Mouse (Mus musculus): ENCODE measurements around the gene Olfr1507. TPM values are rescaled to one million over a fixed set of nuclear protein-coding genes. Genes with fewer than 3 reads are reported as not detected.

The Olfr1507 gene
- total and polyA plus RNA-seq, 3 experiments: not detected

DNA sequence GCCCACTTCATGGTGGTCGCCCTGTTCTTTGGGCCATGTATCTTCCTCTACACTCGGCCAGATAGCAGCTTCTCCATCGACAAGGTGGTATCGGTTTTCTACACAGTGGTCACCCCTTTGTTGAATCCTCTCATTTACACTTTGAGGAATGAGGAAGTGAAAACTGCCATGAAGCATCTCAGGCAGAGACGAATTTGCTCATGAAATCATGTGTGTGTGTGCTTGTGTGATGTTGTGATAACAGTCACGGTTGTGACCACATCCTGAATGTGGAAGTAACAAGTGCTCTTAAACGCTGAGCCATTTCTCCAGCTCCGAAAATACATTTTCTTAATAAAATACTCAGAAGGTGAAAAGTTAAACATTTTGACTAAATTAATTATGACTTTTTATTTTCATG is 44.4 kb downstream of the Olfr1507 start:
- TF ChIP-seq IRF4 (IDR thresholded peaks at IDR 0.05; ENCODE audit: low read depth, low read length) (peak; percentile 86), BHLHE40 (IDR thresholded peaks at IDR 0.05; ENCODE audit: low read depth, low read length) (peak; percentile 92), MYC (IDR thresholded peaks at IDR 0.05; ENCODE audit: low read depth, low read length) (0 out of 2 replicates have a peak, but pooled peaks have one; percentile 45), MXI1 (IDR thresholded peaks at IDR 0.05; ENCODE audit: low read depth, low read length) (no peak), EP300 (IDR thresholded peaks at IDR 0.05; ENCODE audit: low read length) (peak; percentile 80), JUND (conservative IDR thresholded peaks at IDR 0.05; ENCODE audit: low read depth, low read length) (no peak), ETS1 (conservative IDR thresholded peaks at IDR 0.05; ENCODE audit: low read depth, low read length) (peak; percentile 49), ZNF384 (IDR thresholded peaks at IDR 0.05; ENCODE audit: low read depth, low read length) (no peak), CHD2 (IDR thresholded peaks at IDR 0.05; ENCODE audit: low read length) (no peak), RCOR1 (conservative IDR thresholded peaks at IDR 0.05; ENCODE audit: low read depth, low read length) (0 out of 2 replicates have a peak, but pooled peaks have one; percentile 29)
- Histone ChIP-seq H3K9me3 (replicated peaks; ENCODE audit: low read length) (no peaks in the 10 kb centered on the region), H3K9ac (ENCODE audit: insufficient read depth, low read depth) (no peak overlapping the region), H3K79me2 (replicated peaks; ENCODE audit: control insufficient read depth, extremely low read depth, insufficient read depth, poor library complexity, severe bottlenecking) (no peaks in the 10 kb centered on the region), H3K4me2 (ENCODE audit: insufficient read depth, low read depth, poor library complexity, severe bottlenecking) (peak overlapping the region; percentile 37), H3K27ac (ENCODE audit: insufficient read depth, low read depth) (no peak overlapping the region), H3K4me3 (replicated peaks in 1 of 3; ENCODE audit: low read depth in 2 of 3, low read length in 2 of 3, poor library complexity in 1 of 3) (no peak overlapping the region), H3K27me3 (replicated peaks) (no peaks in the 10 kb centered on the region), H3K4me1 (ENCODE audit: control insufficient read depth in 1 of 2, insufficient read depth in 2 of 2) (peaks cover 8 to 13% of the 10 kb centered on the region in 2 experiments; a peak in 3 of 4 replicates), H3K36me3 (replicated peaks in 1 of 2; ENCODE audit: control insufficient read depth in 1 of 2, insufficient read depth in 1 of 2, low read length in 1 of 2) (no peaks in the 10 kb centered on the region)
- in situ Hi-C loops (cut with MboI; ENCODE audit: low pct_ligation_motif_present, low pct_unique_long_range_greater_than_20kb, low sequenced_read_pairs): no loop called here
- peak; percentile 82 for DNase-seq (ENCODE audit: extremely low read depth)
- dilution Hi-C loops (cut with MboI; ENCODE audit: extremely low pct_ligation_motif_present, extremely low pct_unique_long_range_greater_than_20kb, low sequenced_read_pairs): no loop called here

DNA sequence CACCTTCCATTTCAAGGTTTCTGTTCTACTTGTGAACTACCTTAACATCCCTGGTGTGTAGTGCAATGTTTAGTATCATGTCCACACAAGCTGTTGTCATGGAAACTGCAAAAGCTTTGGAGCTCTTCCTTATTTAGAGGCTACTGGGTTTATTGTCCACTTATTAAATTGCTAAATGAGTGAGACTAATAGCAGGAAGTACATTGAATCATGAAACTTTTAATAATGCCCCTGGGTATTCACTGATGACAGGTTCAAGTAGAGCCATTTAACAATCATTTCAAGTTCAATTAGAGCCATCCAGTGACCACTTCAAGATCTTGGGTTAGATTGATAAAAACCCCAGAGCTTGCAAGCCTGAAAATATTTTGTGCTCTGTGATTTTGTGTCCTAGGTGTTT is 52.9 kb downstream of the Olfr1507 start, which contains the start of gene Olfr1509:
Gene Olfr1509, plus strand, starts transcription at position 301 of the 400 bp plus-strand sequence.
- DNase-seq (ENCODE audit: extremely low read depth): no peak
- TF ChIP-seq MAZ (IDR thresholded peaks at IDR 0.05; ENCODE audit: low read depth, low read length): no peak
- TF ChIP-seq RCOR1 (conservative IDR thresholded peaks at IDR 0.05; ENCODE audit: low read depth, low read length): no peak
- no peak for TF ChIP-seq IRF4 (IDR thresholded peaks at IDR 0.05; ENCODE audit: low read depth, low read length)
- TF ChIP-seq NRF1 (IDR thresholded peaks at IDR 0.05; ENCODE audit: low read depth, low read length): no peak
- no peak for TF ChIP-seq MYC (IDR thresholded peaks at IDR 0.05; ENCODE audit: low read depth, low read length)
- no peak for TF ChIP-seq CTCF (conservative IDR thresholded peaks at IDR 0.05 in 1 of 2, IDR thresholded peaks at IDR 0.05 in 1 of 2; ENCODE audit: low read depth in 2 of 2, low read length in 2 of 2)
- no peak for TF ChIP-seq TBP (conservative IDR thresholded peaks at IDR 0.05; ENCODE audit: low read depth, low read length)
- no peak for TF ChIP-seq MAFK (IDR thresholded peaks at IDR 0.05; ENCODE audit: insufficient replicate concordance, low read length)
- no peak for TF ChIP-seq MAX (IDR thresholded peaks at IDR 0.05; ENCODE audit: low read length)
- TF ChIP-seq ETS1 (conservative IDR thresholded peaks at IDR 0.05; ENCODE audit: low read depth, low read length): no peak
- TF ChIP-seq ZNF384 (IDR thresholded peaks at IDR 0.05; ENCODE audit: low read depth, low read length): no peak
- TF ChIP-seq MEF2A (IDR thresholded peaks at IDR 0.05; ENCODE audit: borderline replicate concordance, low read depth, low read length): no peak
- no peak within 1 kb of the TSS for H3K4me2 ChIP-seq (ENCODE audit: insufficient read depth, low read depth, poor library complexity, severe bottlenecking)
- H3K9ac ChIP-seq (ENCODE audit: insufficient read depth, low read depth): no peak within 1 kb of the TSS
- in situ Hi-C loops (cut with MboI; ENCODE audit: low pct_ligation_motif_present, low pct_unique_long_range_greater_than_20kb, low sequenced_read_pairs): no loop called here
- no peak within 1 kb of the TSS for H3K4me3 ChIP-seq (replicated peaks in 1 of 3; ENCODE audit: low read depth in 2 of 3, low read length in 2 of 3, poor library complexity in 1 of 3)
- no peaks in the 10 kb centered on the region for H3K4me1 ChIP-seq (ENCODE audit: control insufficient read depth in 1 of 2, insufficient read depth in 2 of 2)
- H3K27ac ChIP-seq (ENCODE audit: insufficient read depth, low read depth): no peak within 1 kb of the TSS
- no peaks in the 10 kb centered on the region for H3K9me3 ChIP-seq (replicated peaks; ENCODE audit: low read length)
- no peaks in the 10 kb centered on the region for H3K79me2 ChIP-seq (replicated peaks; ENCODE audit: control insufficient read depth, extremely low read depth, insufficient read depth, poor library complexity, severe bottlenecking)
- no peaks in the 10 kb centered on the region for H3K27me3 ChIP-seq (replicated peaks)
- dilution Hi-C loops (cut with MboI; ENCODE audit: extremely low pct_ligation_motif_present, extremely low pct_unique_long_range_greater_than_20kb, low sequenced_read_pairs): no loop called here
- H3K36me3 ChIP-seq (replicated peaks in 1 of 2; ENCODE audit: control insufficient read depth in 1 of 2, insufficient read depth in 1 of 2, low read length in 1 of 2): no peaks in the 10 kb centered on the region

Other genes with a start within 250 kb of the Olfr1507 start
- 49.2 and 51.9 TPM in 2 replicates for gene Chd8, start 238.0 kb downstream of the Olfr1507 start, total RNA-seq (2012; rRNA removed)
- 16.8 and 17.3 TPM in 2 replicates for gene Chd8, start 238.0 kb downstream of the Olfr1507 start, total RNA-seq (2014; rRNA removed)
- gene Chd8, start 238.0 kb downstream of the Olfr1507 start, polyA plus RNA-seq (2012; ENCODE audit: insufficient read length, low read depth): 89.2 and 96.8 TPM in 2 replicates
- 41.6 and 45.7 TPM in 2 replicates for gene Tox4, start 216.6 kb downstream of the Olfr1507 start, total RNA-seq (2012; rRNA removed)
- 56.3 and 58.9 TPM in 2 replicates for gene Tox4, start 216.6 kb downstream of the Olfr1507 start, total RNA-seq (2014; rRNA removed)
- gene Tox4, start 216.6 kb downstream of the Olfr1507 start, polyA plus RNA-seq (2012; ENCODE audit: insufficient read length, low read depth): 43.5 and 49.1 TPM in 2 replicates
- 3.8 and 4.6 TPM in 2 replicates for gene Rab2b, start 216.2 kb downstream of the Olfr1507 start, total RNA-seq (2012; rRNA removed)
- 7.8 and 10.2 TPM in 2 replicates for gene Rab2b, start 216.2 kb downstream of the Olfr1507 start, total RNA-seq (2014; rRNA removed)
- 5.7 and 6.9 TPM in 2 replicates for gene Rab2b, start 216.2 kb downstream of the Olfr1507 start, polyA plus RNA-seq (2012; ENCODE audit: insufficient read length, low read depth)
- gene Mettl3, start 190.6 kb downstream of the Olfr1507 start, total RNA-seq (2012; rRNA removed): 41.6 and 51.5 TPM in 2 replicates
- 42.7 and 47.0 TPM in 2 replicates for gene Mettl3, start 190.6 kb downstream of the Olfr1507 start, total RNA-seq (2014; rRNA removed)
- 47.4 and 49.5 TPM in 2 replicates for gene Mettl3, start 190.6 kb downstream of the Olfr1507 start, polyA plus RNA-seq (2012; ENCODE audit: insufficient read length, low read depth)
- 1.3 and 1.5 TPM in 2 replicates for gene Sall2, start 167.0 kb downstream of the Olfr1507 start, total RNA-seq (2012; rRNA removed)
- gene Sall2, start 167.0 kb downstream of the Olfr1507 start, total RNA-seq (2014; rRNA removed): 0.16 and 0.19 TPM in 2 replicates
- 0.40 and 0.60 TPM in 2 replicates for gene Sall2, start 167.0 kb downstream of the Olfr1507 start, polyA plus RNA-seq (2012; ENCODE audit: insufficient read length, low read depth)
- not detected in 2 replicates for gene Olfr1513, start 139.3 kb downstream of the Olfr1507 start, total RNA-seq (2012; rRNA removed)
- gene Olfr1513, start 139.3 kb downstream of the Olfr1507 start, total RNA-seq (2014; rRNA removed): not detected in 2 replicates
- not detected in 2 replicates for gene Olfr1513, start 139.3 kb downstream of the Olfr1507 start, polyA plus RNA-seq (2012; ENCODE audit: insufficient read length, low read depth)
- not detected in 2 replicates for gene Olfr1512, start 116.6 kb downstream of the Olfr1507 start, total RNA-seq (2012; rRNA removed)
- gene Olfr1512, start 116.6 kb downstream of the Olfr1507 start, total RNA-seq (2014; rRNA removed): not detected in 2 replicates
- not detected in 2 replicates for gene Olfr1512, start 116.6 kb downstream of the Olfr1507 start, polyA plus RNA-seq (2012; ENCODE audit: insufficient read length, low read depth)
- not detected in 2 replicates for gene Olfr1511, start 98.4 kb downstream of the Olfr1507 start, total RNA-seq (2012; rRNA removed)
- not detected in 2 replicates for gene Olfr1511, start 98.4 kb downstream of the Olfr1507 start, total RNA-seq (2014; rRNA removed)
- gene Olfr1511, start 98.4 kb downstream of the Olfr1507 start, polyA plus RNA-seq (2012; ENCODE audit: insufficient read length, low read depth): not detected in 2 replicates
- not detected in 2 replicates for gene Olfr1510, start 81.4 kb downstream of the Olfr1507 start, total RNA-seq (2012; rRNA removed)
- not detected in 2 replicates for gene Olfr1510, start 81.4 kb downstream of the Olfr1507 start, total RNA-seq (2014; rRNA removed)
- not detected in 2 replicates for gene Olfr1510, start 81.4 kb downstream of the Olfr1507 start, polyA plus RNA-seq (2012; ENCODE audit: insufficient read length, low read depth)
- gene Olfr1509, start 52.8 kb downstream of the Olfr1507 start, total RNA-seq (2012; rRNA removed): not detected in 2 replicates
- gene Olfr1509, start 52.8 kb downstream of the Olfr1507 start, total RNA-seq (2014; rRNA removed): not detected in 2 replicates
- gene Olfr1509, start 52.8 kb downstream of the Olfr1507 start, polyA plus RNA-seq (2012; ENCODE audit: insufficient read length, low read depth): not detected in 2 replicates
- not detected in 2 replicates for gene Olfr1508, start 28.3 kb downstream of the Olfr1507 start, total RNA-seq (2012; rRNA removed)
- gene Olfr1508, start 28.3 kb downstream of the Olfr1507 start, total RNA-seq (2014; rRNA removed): not detected in 2 replicates
- gene Olfr1508, start 28.3 kb downstream of the Olfr1507 start, polyA plus RNA-seq (2012; ENCODE audit: insufficient read length, low read depth): not detected in 2 replicates

Data from CH12.LX (cell line).